Mouse (Mus musculus): ENCODE measurements around the gene Cabp2.
A peak's percentile ranks its signal among the peaks of the same experiment; 100 is the strongest.

- TF ChIP-seq CTCF (IDR thresholded peaks at IDR 0.05; ENCODE audit: low read depth, low read length) = peak; percentile 74
- TF ChIP-seq POLR2A (IDR thresholded peaks at IDR 0.05; ENCODE audit: extremely low read depth, insufficient read depth, low read length) = no peak
These were observed 3.6 kb downstream of the Cabp2 start for GRCm38 (mm10) chr19:4084984-4085383.

All from liver, adult 2 months (tissue).